Mouse (Mus musculus): ENCODE data around the gene Yy1. TPM values are rescaled to one million over a fixed set of nuclear protein-coding genes. Genes with fewer than 3 reads are reported as not detected.

Yy1 gene
- total and polyA plus RNA-seq, 3 experiments = 34.9 to 62.4 (median 52.1) TPM

DNA sequence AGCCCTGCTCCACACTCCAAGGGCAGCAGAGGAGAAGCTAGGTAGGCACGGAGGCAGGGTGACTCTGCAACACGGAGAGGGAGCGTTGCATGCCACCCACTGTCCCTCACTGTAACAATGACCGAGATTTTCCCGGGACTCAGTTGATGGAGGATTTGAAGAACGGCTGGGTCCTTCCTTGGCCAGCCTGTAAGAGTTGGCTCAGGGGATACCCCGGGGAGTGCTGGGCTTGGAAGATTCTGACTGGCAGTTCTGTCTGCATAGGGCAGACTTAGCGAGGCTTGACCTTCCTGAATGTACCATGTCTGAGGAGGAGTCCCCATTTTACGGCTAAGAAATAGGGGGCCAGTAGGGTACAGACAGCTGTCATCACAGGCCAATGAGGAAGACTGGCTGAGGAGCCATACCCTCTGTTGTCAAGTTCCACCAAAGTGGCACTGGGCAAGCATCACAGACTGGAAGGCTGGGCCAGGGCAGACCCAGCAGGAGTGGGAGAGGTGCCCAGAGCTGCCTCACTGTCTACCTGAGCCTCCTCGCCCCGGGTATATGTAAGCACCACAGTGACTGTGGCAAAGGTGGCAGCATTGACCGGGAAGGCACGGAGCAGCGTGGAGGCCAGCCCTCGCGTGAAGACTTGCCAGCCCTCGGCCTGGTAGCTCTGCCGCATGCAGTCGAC is 33.6 kb downstream of the Yy1 start:
- Histone ChIP-seq H3K4me3 (ENCODE audit: control insufficient read depth in 1 of 2, insufficient read depth in 1 of 2, low read depth in 2 of 2, low read length in 2 of 2) (no peak overlapping the region), H3K4me1 (ENCODE audit: control insufficient read depth in 1 of 2, insufficient read depth in 2 of 2, low read length in 2 of 2) (no peaks in the 10 kb centered on the region), H3K36me3 (ENCODE audit: control insufficient read depth in 1 of 2, insufficient read depth in 2 of 2, low read length in 2 of 2) (no peaks in the 10 kb centered on the region), H3K27ac (ENCODE audit: control insufficient read depth, low read depth, low read length) (no peak overlapping the region), H3K9ac (ENCODE audit: control insufficient read depth, low read depth, low read length, poor library complexity, severe bottlenecking) (no peak overlapping the region), H3K9me3 (replicated peaks; ENCODE audit: insufficient read depth, low read length) (no peaks in the 10 kb centered on the region), H3K27me3 (ENCODE audit: control insufficient read depth in 1 of 2, insufficient read depth in 2 of 2, low read length in 2 of 2) (no peaks in the 10 kb centered on the region), H3K79me2 (ENCODE audit: control insufficient read depth, insufficient read depth, low read length, poor library complexity) (no peaks in the 10 kb centered on the region)
- TF ChIP-seq ZC3H11A (IDR thresholded peaks at IDR 0.05; ENCODE audit: low read depth, low read length) = no peak
- no peak for TF ChIP-seq RCOR1 (IDR thresholded peaks at IDR 0.05; ENCODE audit: low read depth, low read length)
- no peak for TF ChIP-seq MYB (IDR thresholded peaks at IDR 0.05; ENCODE audit: low read depth, low read length)
- no peak for TF ChIP-seq MAFK (IDR thresholded peaks at IDR 0.05; ENCODE audit: borderline replicate concordance, low read depth, low read length)
- TF ChIP-seq POLR2AphosphoS2 (IDR thresholded peaks at IDR 0.05; ENCODE audit: low read length) = no peak
- no peak for TF ChIP-seq SIN3A (IDR thresholded peaks at IDR 0.05; ENCODE audit: low read length)
- no peak for TF ChIP-seq GABPA (IDR thresholded peaks at IDR 0.05; ENCODE audit: low read depth, low read length)
- TF ChIP-seq UBTF (IDR thresholded peaks at IDR 0.05; ENCODE audit: borderline replicate concordance, insufficient read depth, low read depth, low read length) = no peak
- TF ChIP-seq E2F4 (IDR thresholded peaks at IDR 0.05; ENCODE audit: borderline replicate concordance, low read depth, low read length) = no peak
- TF ChIP-seq POLR2A (IDR thresholded peaks at IDR 0.05; ENCODE audit: control insufficient read depth in 1 of 2, insufficient read depth in 1 of 2, low read depth in 1 of 2, low read length in 2 of 2, poor library complexity in 1 of 2) = no peak
- TF ChIP-seq USF1 (IDR thresholded peaks at IDR 0.05; ENCODE audit: low read depth, low read length) = no peak
- no peak for TF ChIP-seq SMC3 (IDR thresholded peaks at IDR 0.05; ENCODE audit: low read depth, low read length)
- TF ChIP-seq CHD2 (IDR thresholded peaks at IDR 0.05; ENCODE audit: low read length) = no peak
- no peak for TF ChIP-seq USF2 (IDR thresholded peaks at IDR 0.05; ENCODE audit: borderline replicate concordance in 1 of 2, insufficient read depth in 1 of 2, low read depth in 1 of 2, low read length in 2 of 2)
- no peak for TF ChIP-seq POLR2AphosphoS5 (IDR thresholded peaks at IDR 0.05; ENCODE audit: borderline replicate concordance, low read depth, low read length)
- no peak for TF ChIP-seq MAX (IDR thresholded peaks at IDR 0.05; ENCODE audit: low read length)
- no peak for TF ChIP-seq JUND (IDR thresholded peaks at IDR 0.05; ENCODE audit: low read depth, low read length)
- no peak for DNase-seq (ENCODE audit: low read depth, low spot score)

DNA sequence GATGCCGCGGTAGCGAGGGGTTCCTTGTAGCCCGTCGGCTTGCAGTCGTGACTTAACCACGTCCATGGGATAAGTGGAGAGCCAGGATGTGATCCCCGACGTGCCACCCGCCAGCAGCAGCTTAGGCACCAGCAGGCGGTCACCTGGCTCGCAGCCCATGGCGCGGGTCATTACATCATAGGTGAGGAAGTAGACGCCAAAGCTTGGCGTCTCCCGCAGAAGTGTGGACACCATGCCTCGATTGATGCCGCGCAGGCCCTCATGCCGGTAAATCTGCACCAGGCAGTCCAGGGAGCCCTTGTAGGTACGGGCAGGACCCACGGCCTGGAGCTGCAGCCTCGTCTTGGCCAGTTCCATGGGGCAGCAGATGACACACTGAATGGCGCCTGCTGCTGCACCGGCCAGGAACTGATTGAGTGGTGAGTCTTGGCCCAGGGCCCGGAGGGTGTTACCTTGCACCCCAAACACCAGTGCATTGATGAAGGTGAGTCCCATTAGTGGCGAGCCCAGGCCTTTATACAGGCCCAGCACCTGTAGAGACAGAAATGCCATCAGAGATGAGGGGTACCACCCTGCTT is 34.3 kb downstream of the Yy1 start:
- no peak for TF ChIP-seq KAT2A (conservative IDR thresholded peaks at IDR 0.05; ENCODE audit: low read depth, low read length)
- no peak for TF ChIP-seq BHLHE40 (IDR thresholded peaks at IDR 0.05; ENCODE audit: borderline replicate concordance, low read depth, low read length)
- TF ChIP-seq JUND (IDR thresholded peaks at IDR 0.05; ENCODE audit: low read depth, low read length) = no peak
- TF ChIP-seq ZC3H11A (IDR thresholded peaks at IDR 0.05; ENCODE audit: low read depth, low read length) = no peak
- no peak for TF ChIP-seq MYC (IDR thresholded peaks at IDR 0.05; ENCODE audit: low read depth, low read length)
- no peak for TF ChIP-seq TCF12 (IDR thresholded peaks at IDR 0.05; ENCODE audit: low read depth, low read length)
- no peak for TF ChIP-seq TAL1 (IDR thresholded peaks at IDR 0.05; ENCODE audit: low read length)
- no peak for TF ChIP-seq MXI1 (IDR thresholded peaks at IDR 0.05; ENCODE audit: low read depth, low read length)
- no peak for TF ChIP-seq POLR2AphosphoS5 (IDR thresholded peaks at IDR 0.05; ENCODE audit: borderline replicate concordance, low read depth, low read length)
- TF ChIP-seq SMC3 (IDR thresholded peaks at IDR 0.05; ENCODE audit: low read depth, low read length) = no peak
- no peak for TF ChIP-seq MAZ (IDR thresholded peaks at IDR 0.05; ENCODE audit: low read depth, low read length)
- no peak for TF ChIP-seq ZNF384 (IDR thresholded peaks at IDR 0.05; ENCODE audit: low read depth, low read length)
- TF ChIP-seq SIN3A (IDR thresholded peaks at IDR 0.05; ENCODE audit: low read length) = no peak
- TF ChIP-seq USF2 (IDR thresholded peaks at IDR 0.05; ENCODE audit: borderline replicate concordance in 1 of 2, insufficient read depth in 1 of 2, low read depth in 1 of 2, low read length in 2 of 2) = no peak
- TF ChIP-seq TBP (IDR thresholded peaks at IDR 0.05; ENCODE audit: low read depth, low read length) = no peak
- H3K27me3 ChIP-seq (ENCODE audit: control insufficient read depth in 1 of 2, insufficient read depth in 2 of 2, low read length in 2 of 2) = no peaks in the 10 kb centered on the region
- H3K27ac ChIP-seq (ENCODE audit: control insufficient read depth, low read depth, low read length) = no peak overlapping the region
- H3K9ac ChIP-seq (ENCODE audit: control insufficient read depth, low read depth, low read length, poor library complexity, severe bottlenecking) = no peak overlapping the region
- no peaks in the 10 kb centered on the region for H3K79me2 ChIP-seq (ENCODE audit: control insufficient read depth, insufficient read depth, low read length, poor library complexity)
- H3K4me1 ChIP-seq (ENCODE audit: control insufficient read depth in 1 of 2, insufficient read depth in 2 of 2, low read length in 2 of 2) = no peaks in the 10 kb centered on the region
- H3K4me3 ChIP-seq (ENCODE audit: control insufficient read depth in 1 of 2, insufficient read depth in 1 of 2, low read depth in 2 of 2, low read length in 2 of 2) = no peak overlapping the region
- H3K9me3 ChIP-seq (replicated peaks; ENCODE audit: insufficient read depth, low read length) = no peaks in the 10 kb centered on the region
- no peaks in the 10 kb centered on the region for H3K36me3 ChIP-seq (ENCODE audit: control insufficient read depth in 1 of 2, insufficient read depth in 2 of 2, low read length in 2 of 2)
- DNase-seq (ENCODE audit: low read depth, low spot score) = no peak
